Mouse (Mus musculus) lung, embryonic 14.5 days (tissue): ENCODE data around the gene Atg9a. TPM values are rescaled to one million over a fixed set of nuclear protein-coding genes. Genes with fewer than 3 reads are reported as not detected.

Experiments
- ATAC-seq: fragments of 200-750 bp; cut with Nextera tagmentation; 2 replicates; pipeline ENCODE4 v1.8.0; 2017; ENCODE audit warnings: mild to moderate bottlenecking, moderate TSS enrichment, moderate library complexity; ENCODE audit not compliant: insufficient read depth
- DNase-seq: peaks from one replicate; pipeline ENCODE4 v3.0.0-alpha.2; 2015
- H3K27ac ChIP-seq: fragments of 300-500 bp; sonication (generic); 2 replicates; pipeline ENCODE4 v1.5.1; 2014; ENCODE audit warnings: low read depth, mild to moderate bottlenecking, moderate library complexity
- H3K27me3 ChIP-seq: fragments of 300-500 bp; sonication (generic); 2 replicates; pipeline ENCODE4 v1.6.1; 2014; ENCODE audit warnings: low read length, control low read depth; ENCODE audit not compliant: insufficient read depth
- H3K36me3 ChIP-seq: fragments of 300-500 bp; sonication (generic); 2 replicates; pipeline ENCODE4 v1.6.1; 2014; ENCODE audit warnings: control low read depth; ENCODE audit not compliant: insufficient read depth
- H3K4me1 ChIP-seq: fragments of 300-500 bp; sonication (generic); 2 replicates; pipeline ENCODE4 v1.6.1; 2014; ENCODE audit warnings: antibody characterized with exemption, control low read depth; ENCODE audit not compliant: insufficient read depth
- H3K4me2 ChIP-seq: fragments of 300-500 bp; sonication (generic); 2 replicates; pipeline ENCODE4 v1.6.1; 2014; ENCODE audit warnings: mild to moderate bottlenecking
- H3K4me3 ChIP-seq: fragments of 300-500 bp; sonication (generic); 2 replicates; pipeline ENCODE4 v1.5.1; 2014; ENCODE audit warnings: low read depth, low read length
- H3K9ac ChIP-seq: fragments of 300-500 bp; sonication (generic); 2 replicates; pipeline ENCODE4 v1.6.1; 2014
- H3K9me3 ChIP-seq: fragments of 300-500 bp; sonication (generic); 2 replicates; pipeline ENCODE4 v1.6.1; 2016; ENCODE audit warnings: low read depth, low read length, control low read depth
- CTCF ChIP-seq: IDR thresholded peaks from 2 replicates; pipeline ENCODE4 v1.5.1; 2016; ENCODE audit warnings: antibody characterized with exemption, low read depth
- WGBS: fragments of 180-500 bp; shearing (Covaris S2); extraction: QIAGEN DNeasy Blood & Tissue Kit; methylation state at CpG from one replicate; pipeline ENCODE4 v1.1.7; 2014; 5-methylcytosine and 5-hydroxymethylcytosine counted together
- polyA plus RNA-seq: library from polyadenylated mRNA; unstranded; fragments of >200 nt; fragmentation: Nextera tagmentation; extraction: Ambion mirVana; gene quantifications from 2 replicates; pipeline ENCODE4 v1.2.1, GENCODE M21; 2014

The Atg9a gene
- polyA plus RNA-seq, 1 experiment from 2014 or later, result 27.5 TPM

DNA sequence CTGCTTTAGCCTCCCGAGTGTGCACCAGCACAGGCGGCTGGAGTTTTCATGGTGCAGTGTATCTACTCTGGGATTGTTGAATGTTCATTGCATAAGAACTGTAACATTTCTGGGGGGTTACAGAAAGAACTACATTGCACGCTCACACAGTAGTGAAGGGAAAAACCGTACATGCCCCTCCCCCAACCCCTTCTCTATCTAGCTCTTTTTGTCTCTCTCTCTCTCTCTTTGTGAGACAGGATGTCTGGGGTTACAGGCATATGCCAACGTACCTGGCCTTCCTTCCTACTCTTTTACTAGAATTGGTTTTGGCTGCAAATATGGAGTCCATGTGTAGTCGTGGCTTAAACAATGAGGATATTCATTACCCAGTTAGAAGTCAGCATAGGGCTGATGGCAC, 30.9 kb upstream of the Atg9a start:
- no peak overlapping the region for H3K9ac ChIP-seq
- no peak for DNase-seq
- H3K4me1 ChIP-seq, result no peaks in the 10 kb centered on the region; the same call in 1 of the 2 replicates
- H3K27ac ChIP-seq, result no peak overlapping the region
- H3K4me3 ChIP-seq, result no peak overlapping the region
- no peak for ATAC-seq
- no peak for TF ChIP-seq CTCF
- no peak overlapping the region for H3K4me2 ChIP-seq
- WGBS, result 78% methylated on average over 6 of the region's 6 CpGs
- no peaks in the 10 kb centered on the region for H3K9me3 ChIP-seq
- peaks cover 35% of the 10 kb centered on the region for H3K27me3 ChIP-seq
- no peaks in the 10 kb centered on the region for H3K36me3 ChIP-seq

DNA sequence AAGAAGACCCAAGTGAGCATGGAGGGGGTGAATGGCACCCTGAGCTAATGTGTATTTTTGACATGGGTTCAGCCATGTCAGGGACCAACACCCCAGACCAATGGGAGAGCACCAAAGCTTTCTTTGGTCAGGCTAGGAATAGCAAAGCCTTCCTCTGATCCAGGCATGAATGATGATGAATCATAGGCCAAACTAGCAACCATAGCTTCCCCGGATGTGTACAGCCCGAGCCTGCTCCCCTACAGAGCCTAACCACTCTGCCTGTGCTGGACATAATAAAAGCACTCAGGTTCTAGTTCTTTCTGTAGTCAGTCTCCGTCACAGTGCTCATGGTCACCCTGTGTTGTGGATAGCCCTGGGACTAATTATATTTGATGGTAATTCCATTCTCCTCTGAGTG, 29.5 kb upstream of the Atg9a start:
- Histone ChIP-seq H3K27me3 (peaks cover 41% of the 10 kb centered on the region), H3K4me1 (no peaks in the 10 kb centered on the region; the same call in 1 of the 2 replicates), H3K9me3 (no peaks in the 10 kb centered on the region), H3K36me3 (no peaks in the 10 kb centered on the region), H3K27ac (no peak overlapping the region), H3K4me2 (no peak overlapping the region), H3K4me3 (no peak overlapping the region), H3K9ac (no peak overlapping the region)
- no peak for DNase-seq
- ATAC-seq, result no peak
- no peak for TF ChIP-seq CTCF
- 60% methylated on average over 3 of the region's 3 CpGs for WGBS

- H3K36me3 ChIP-seq, result peaks cover 15% of the 10 kb centered on the region
- peak; percentile 27 for DNase-seq
- peak within 1 kb of the TSS; percentile 53 for H3K4me3 ChIP-seq
- TF ChIP-seq CTCF, result peak; percentile 45
- H3K27me3 ChIP-seq, result peaks cover 41% of the 10 kb centered on the region
- ATAC-seq, result peak; percentile 50
- under 1% methylated on average over 34 of the region's 34 CpGs for WGBS
- H3K9me3 ChIP-seq, result no peaks in the 10 kb centered on the region
- H3K4me2 ChIP-seq, result peak within 1 kb of the TSS; percentile 99
- H3K27ac ChIP-seq, result no peak within 1 kb of the TSS; the same call in 1 of the 2 replicates
- no peaks in the 10 kb centered on the region; the same call in 1 of the 2 replicates for H3K4me1 ChIP-seq
- peak within 1 kb of the TSS; percentile 54 for H3K9ac ChIP-seq
Measured at GRCm38 (mm10) chr1:75219531-75219930, 27.5 kb upstream of the Atg9a start, which contains the start of gene Tuba4a. Tuba4a (minus strand) TSS chr1:75219865.

GRCm38 (mm10) chr1:75219078-75219477, 27.1 kb upstream of the Atg9a start:
- Histone ChIP-seq H3K4me1 (no peaks in the 10 kb centered on the region; the same call in 1 of the 2 replicates), H3K36me3 (peaks cover 20% of the 10 kb centered on the region), H3K27ac (no peak overlapping the region), H3K9me3 (no peaks in the 10 kb centered on the region), H3K4me3 (peak overlapping the region; percentile 53), H3K9ac (peak overlapping the region; percentile 54), H3K4me2 (peak overlapping the region; percentile 99), H3K27me3 (peaks cover 41% of the 10 kb centered on the region)
- peak; percentile 89 for ATAC-seq
- TF ChIP-seq CTCF, result no peak; the same call in 1 of the 2 replicates
- peak; percentile 87 for DNase-seq
- under 1% methylated on average over 24 of the region's 24 CpGs for WGBS

- ATAC-seq, result peak; percentile 65
- H3K4me2 ChIP-seq, result peak overlapping the region; percentile 99
- H3K9me3 ChIP-seq, result no peaks in the 10 kb centered on the region
- H3K27me3 ChIP-seq, result peaks cover 41% of the 10 kb centered on the region
- H3K27ac ChIP-seq, result no peak overlapping the region; the same call in 1 of the 2 replicates
- H3K36me3 ChIP-seq, result peaks cover 26% of the 10 kb centered on the region
- WGBS, result 1% methylated on average over 38 of the region's 38 CpGs
- DNase-seq, result peak; percentile 19
- H3K4me1 ChIP-seq, result no peaks in the 10 kb centered on the region; the same call in 1 of the 2 replicates
- H3K4me3 ChIP-seq, result peak overlapping the region; percentile 53
- no peak for TF ChIP-seq CTCF
- peak overlapping the region; percentile 54 for H3K9ac ChIP-seq
Measured at GRCm38 (mm10) chr1:75218227-75219001, 26.4 kb upstream of the Atg9a start.

DNA sequence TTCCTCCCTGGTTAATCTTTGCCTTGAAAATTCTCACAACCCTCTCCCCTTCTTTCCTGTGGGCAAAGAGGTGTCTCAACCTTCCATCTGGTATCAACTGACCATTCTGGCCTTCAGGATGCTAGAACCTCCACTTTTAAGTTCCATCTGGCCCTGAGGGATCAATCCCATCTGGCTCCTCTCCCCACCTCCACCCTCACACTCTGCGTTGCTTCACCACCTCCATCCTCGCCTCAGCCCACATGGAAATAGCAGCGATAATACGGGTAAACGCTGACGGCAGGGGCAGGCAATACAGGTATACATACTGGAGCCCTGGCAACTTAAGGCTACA, 25.9 kb upstream of the Atg9a start:
- no peaks in the 10 kb centered on the region for H3K9me3 ChIP-seq
- H3K27ac ChIP-seq, result peak overlapping the region; percentile 0; the same call in 1 of the 2 replicates
- WGBS, result 3% methylated on average over 6 of the region's 6 CpGs
- ATAC-seq (no peak), DNase-seq (no peak)
- H3K36me3 ChIP-seq, result peaks cover 32% of the 10 kb centered on the region
- H3K4me3 ChIP-seq, result peak overlapping the region; percentile 53
- no peak for TF ChIP-seq CTCF
- peaks cover 41% of the 10 kb centered on the region for H3K27me3 ChIP-seq
- peak overlapping the region; percentile 99 for H3K4me2 ChIP-seq
- H3K9ac ChIP-seq, result peak overlapping the region; percentile 54
- H3K4me1 ChIP-seq, result no peaks in the 10 kb centered on the region; the same call in 1 of the 2 replicates

DNA sequence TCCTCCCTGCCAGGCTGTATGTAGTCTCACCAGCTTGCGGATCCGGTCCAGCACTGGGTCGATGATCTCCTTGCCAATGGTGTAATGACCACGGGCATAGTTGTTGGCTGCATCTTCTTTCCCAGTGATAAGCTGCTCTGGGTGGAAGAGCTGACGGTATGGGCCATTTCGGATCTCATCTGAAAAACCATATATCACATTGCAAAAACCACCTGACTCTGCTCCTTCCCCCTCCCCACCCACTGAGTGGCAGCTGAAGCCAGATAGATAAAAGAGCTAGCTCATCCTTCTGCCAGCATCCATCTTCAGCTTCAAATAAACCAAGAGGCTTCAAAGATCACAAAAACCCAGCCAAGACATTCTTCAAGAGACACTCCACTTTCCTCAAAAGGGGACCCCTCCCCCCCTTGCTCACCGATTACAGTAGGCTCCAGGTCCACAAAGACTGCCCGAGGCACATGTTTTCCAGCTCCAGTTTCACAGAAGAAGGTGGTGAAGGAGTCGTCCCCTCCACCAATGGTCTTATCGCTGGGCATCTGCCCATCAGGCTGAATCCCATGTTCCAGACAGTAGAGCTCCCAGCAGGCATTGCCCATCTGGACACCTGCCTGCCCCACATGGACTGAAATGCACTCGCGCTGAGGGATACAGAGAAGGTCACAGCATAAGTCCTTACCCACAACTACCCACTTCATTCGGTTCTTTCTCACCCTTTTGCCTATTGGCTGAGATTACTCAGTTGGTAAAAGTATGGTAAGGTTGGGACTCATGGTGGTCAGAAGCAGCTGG, 25.0 kb upstream of the Atg9a start:
- H3K36me3 ChIP-seq, result peaks cover 40% of the 10 kb centered on the region
- ATAC-seq, result no peak
- peak overlapping the region; percentile 99 for H3K4me2 ChIP-seq
- no peak overlapping the region for H3K9ac ChIP-seq
- DNase-seq, result no peak
- no peak overlapping the region for H3K27ac ChIP-seq
- peaks cover 41% of the 10 kb centered on the region for H3K27me3 ChIP-seq
- WGBS, result 64% methylated on average over 13 of the region's 13 CpGs
- no peaks in the 10 kb centered on the region for H3K9me3 ChIP-seq
- H3K4me3 ChIP-seq, result peak overlapping the region; percentile 53; the same call in 1 of the 2 replicates
- no peaks in the 10 kb centered on the region; the same call in 1 of the 2 replicates for H3K4me1 ChIP-seq
- no peak for TF ChIP-seq CTCF
